9 mouse cellular contexts compared by ENCODE assay signal in genomic region chr6:84093473-84093872, GRCm38 (mm10).
DNase-seq lines count a peak whose midpoint lies in the region; ATAC-seq and TF ChIP-seq lines count a peak whose summit lies in the region.
"Had no signal": no experiment of that assay in that cellular context is flagged by ENCODE, and none has a peak within 500 bp of the region (broad histone marks: within the 10 kb centered on the region; RNA-seq: fewer than 3 reads in every experiment).

No protein-coding gene starts in this region.

- H3K4me1 ChIP-seq in embryonic facial prominence, embryonic 11.5 days (ENCODE audit: control insufficient read depth, insufficient read depth, low read length), result 0 out of 2 replicates have a peak, but pooled peaks cover 2% of the 10 kb centered on the region
- no peaks in the 10 kb centered on the region for H3K4me1 ChIP-seq in midbrain, embryonic 12.5 days
- H3K4me1 ChIP-seq: megakaryocyte, embryonic 14.5 days had no signal

- DNase-seq in left cerebral cortex, adult 2 months (ENCODE audit: extremely low spot score in 1 of 2, low spot score in 2 of 2), result peak; percentile 29 to 30
- DNase-seq in left cerebral cortex, adult 11 months (ENCODE audit: low spot score), result no peak
- DNase-seq in adipocyte (ENCODE audit: low spot score), result peak; percentile 78
- peak; percentile 78 for DNase-seq in embryonic facial prominence, embryonic 11.5 days (ENCODE audit: low spot score)
- peak; percentile 47 to 53 for DNase-seq in kidney, postnatal 25 days
- DNase-seq in thymus, postnatal 0 days (ENCODE audit: low spot score), result peak; percentile 71
- DNase-seq in urinary bladder, postnatal 10 days (ENCODE audit: low spot score), result no peak

- H3K4me2 ChIP-seq in embryonic facial prominence, embryonic 11.5 days (ENCODE audit: low read depth, low read length), result no peak overlapping the region
- no peak overlapping the region for H3K4me2 ChIP-seq in midbrain, embryonic 12.5 days (replicated peaks)

- no peak overlapping the region for H3K4me3 ChIP-seq in left cerebral cortex, adult 2 months
- no peak overlapping the region for H3K4me3 ChIP-seq in embryonic facial prominence, embryonic 11.5 days (ENCODE audit: low read depth, low read length)
- no peak overlapping the region for H3K4me3 ChIP-seq in midbrain, embryonic 12.5 days
- H3K4me3 ChIP-seq: megakaryocyte, embryonic 14.5 days had no signal

- H3K9me3 ChIP-seq in embryonic facial prominence, embryonic 11.5 days (replicated peaks; ENCODE audit: control insufficient read depth, low read length), result no peaks in the 10 kb centered on the region
- H3K9me3 ChIP-seq in midbrain, embryonic 12.5 days, result no peaks in the 10 kb centered on the region

- H3K36me3 ChIP-seq in embryonic facial prominence, embryonic 11.5 days (replicated peaks; ENCODE audit: control insufficient read depth, insufficient read depth, low read depth, low read length), result no peaks in the 10 kb centered on the region
- H3K36me3 ChIP-seq in midbrain, embryonic 12.5 days, result no peaks in the 10 kb centered on the region

- no peaks in the 10 kb centered on the region for H3K27me3 ChIP-seq in embryonic facial prominence, embryonic 11.5 days (ENCODE audit: control insufficient read depth, insufficient read depth, low read length)
- no peaks in the 10 kb centered on the region; the same call in 1 of the 2 replicates for H3K27me3 ChIP-seq in midbrain, embryonic 12.5 days

- WGBS in embryonic facial prominence, embryonic 11.5 days, result 24% methylated on average over 4 of the region's 4 CpGs
- 24% methylated on average over 4 of the region's 4 CpGs for WGBS in midbrain, embryonic 12.5 days

- H3K9ac ChIP-seq in embryonic facial prominence, embryonic 11.5 days (replicated peaks; ENCODE audit: low read length), result no peak overlapping the region
- H3K9ac ChIP-seq in midbrain, embryonic 12.5 days (replicated peaks), result no peak overlapping the region

- intact Hi-C loops in left cerebral cortex, adult 2 months (cut with DNase I), result loop anchor here (2.0 to 5.0 kb wide), 2 partner anchors 924 to 1037 kb away; no protein-coding TSS in a partner anchor

- peak; percentile 66 for TF ChIP-seq CTCF in left cerebral cortex, adult 2 months (IDR thresholded peaks at IDR 0.05)

- ATAC-seq in embryonic facial prominence, embryonic 11.5 days (replicated peaks; ENCODE audit: insufficient number of reproducible peaks, low FRiP score, low TSS enrichment, low read depth), result peak; percentile 63
- peak; percentile 57; the same call in 1 of the 2 replicates for ATAC-seq in midbrain, embryonic 12.5 days (ENCODE audit: low FRiP score, low read depth)

- no peak overlapping the region for H3K27ac ChIP-seq in left cerebral cortex, adult 2 months
- no peak overlapping the region for H3K27ac ChIP-seq in embryonic facial prominence, embryonic 11.5 days (replicated peaks; ENCODE audit: low read depth, low read length)
- H3K27ac ChIP-seq in midbrain, embryonic 12.5 days (replicated peaks), result no peak overlapping the region

Comparison
In these comparisons a context has a peak if more than half of its experiments do, and no peak if none do; other contexts are left out.
1. DNase-seq: peak in left cerebral cortex, adult 2 months (2 of 2), adipocyte (single experiment), embryonic facial prominence, embryonic 11.5 days (single experiment), kidney, postnatal 25 days (2 of 2) and thymus, postnatal 0 days (single experiment); none in left cerebral cortex, adult 11 months (single experiment) and urinary bladder, postnatal 10 days (single experiment).